Mouse (Mus musculus) cortical plate, adult 2 months (tissue): Measurements from ENCODE around the gene Olfr47.

Source experiments
- CTCF ChIP-seq: fragments of 200-500 bp; IDR thresholded peaks from 2 replicates; pipeline ENCODE4 v1.5.1; 2011; ENCODE audit warnings: mild to moderate bottlenecking, control low read depth, low read length; ENCODE audit not compliant: insufficient read depth; ENCODE audit errors: extremely low read depth
- POLR2A ChIP-seq: fragments of 200-500 bp; IDR thresholded peaks from 2 replicates; pipeline ENCODE4 v1.6.1; 2011; ENCODE audit warnings: mild to moderate bottlenecking, low read length, control low read depth; ENCODE audit not compliant: insufficient read depth; ENCODE audit errors: extremely low read depth

- TF ChIP-seq CTCF (no peak), POLR2A (no peak)
These were observed 28.5 kb upstream of the Olfr47 start for GRCm38 (mm10) chr6:43202786-43203185.
